Mouse (Mus musculus) neural tube, embryonic 10.5 days (tissue): ENCODE data around the gene Rftn2.

Experiments
- DNase-seq: peaks from one replicate; pipeline ENCODE4 v3.0.0-alpha.2; 2017; ENCODE audit warnings: low spot score; ENCODE audit errors: extremely low spot score

The Rftn2 gene

DNA sequence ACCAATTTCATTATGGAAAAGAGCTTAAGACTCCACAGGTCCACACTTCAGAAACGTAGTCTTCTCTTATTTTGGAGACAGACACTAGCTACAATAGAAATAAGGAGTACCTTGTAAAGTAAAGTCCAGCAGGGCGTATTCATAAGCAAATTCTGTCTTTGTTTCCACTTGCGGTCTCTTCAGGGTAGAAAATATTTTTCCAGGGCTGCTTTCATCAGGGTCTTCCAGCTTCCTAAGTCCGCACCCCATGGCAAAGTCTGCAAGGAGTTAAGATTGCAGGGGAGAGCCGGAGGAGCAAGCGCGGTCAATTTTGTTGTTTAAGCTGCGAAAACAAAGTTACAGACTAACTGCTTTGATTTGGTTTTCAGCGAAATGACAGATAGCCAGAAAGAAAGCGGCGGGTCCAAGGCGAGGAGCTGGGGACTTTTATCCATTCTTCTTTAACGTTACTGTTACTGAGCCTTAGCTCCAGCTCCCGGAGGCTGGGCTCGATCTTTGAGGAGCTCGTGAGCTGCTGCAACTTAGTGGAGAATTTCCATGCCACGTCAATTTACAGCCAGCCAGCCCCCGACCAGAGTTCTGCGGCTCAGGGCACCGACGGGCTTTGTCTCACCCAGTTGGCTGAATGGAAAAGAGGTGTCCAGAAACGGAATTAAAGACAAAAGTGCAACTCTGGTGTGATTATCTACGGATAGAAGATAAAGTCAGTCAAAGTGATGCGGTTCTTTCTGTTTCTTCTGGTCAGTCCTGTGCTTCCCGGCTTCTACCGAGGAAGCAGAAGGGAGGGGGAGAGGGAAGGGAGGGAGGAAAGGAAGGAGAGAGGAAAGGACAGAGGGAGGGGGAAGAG is at the start of gene Rftn2:
Gene Rftn2 (minus strand): TSS at position 772 of the 847 bp plus-strand sequence.
- DNase-seq, result peak; percentile 70

DNA sequence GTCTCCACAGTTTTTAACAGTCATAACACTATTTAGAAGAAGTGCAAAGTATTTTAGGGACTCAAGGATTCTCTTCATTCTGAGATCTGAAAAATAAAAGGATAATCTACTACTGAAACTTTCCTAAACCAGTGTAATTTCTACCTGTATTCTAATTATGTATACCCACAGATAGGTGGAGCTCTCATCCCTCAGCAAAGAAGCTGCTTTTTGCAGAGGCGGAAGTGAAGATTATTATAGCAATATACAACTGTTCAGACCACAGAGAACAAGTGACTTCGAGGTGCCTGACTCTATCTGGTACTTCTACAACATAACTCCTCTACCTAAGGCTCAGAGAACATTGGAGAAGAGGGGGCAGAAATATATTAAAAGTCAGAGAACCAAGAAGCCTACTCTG is 38.9 kb upstream of the Rftn2 start:
- no peak for DNase-seq

DNA sequence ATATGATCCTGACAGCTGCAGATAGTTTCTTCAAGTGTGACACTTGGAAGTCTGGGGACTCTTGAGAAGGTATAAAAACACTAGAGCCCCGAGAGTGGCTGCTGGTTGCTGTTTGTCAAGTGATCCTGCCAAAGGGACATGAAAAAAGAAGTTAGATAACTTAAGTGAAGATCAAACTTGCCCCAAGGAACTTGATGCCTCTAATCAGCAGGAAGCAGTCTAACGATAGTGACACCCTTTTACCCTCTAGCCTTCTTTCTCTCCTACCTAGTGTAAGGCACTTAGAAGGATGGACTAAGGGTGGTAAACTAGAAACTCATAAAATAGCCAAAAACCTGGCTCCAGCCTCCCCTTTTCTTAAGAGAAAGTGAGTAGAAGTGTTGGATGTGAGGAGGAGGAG is 37.8 kb upstream of the Rftn2 start:
- DNase-seq, result no peak

DNA sequence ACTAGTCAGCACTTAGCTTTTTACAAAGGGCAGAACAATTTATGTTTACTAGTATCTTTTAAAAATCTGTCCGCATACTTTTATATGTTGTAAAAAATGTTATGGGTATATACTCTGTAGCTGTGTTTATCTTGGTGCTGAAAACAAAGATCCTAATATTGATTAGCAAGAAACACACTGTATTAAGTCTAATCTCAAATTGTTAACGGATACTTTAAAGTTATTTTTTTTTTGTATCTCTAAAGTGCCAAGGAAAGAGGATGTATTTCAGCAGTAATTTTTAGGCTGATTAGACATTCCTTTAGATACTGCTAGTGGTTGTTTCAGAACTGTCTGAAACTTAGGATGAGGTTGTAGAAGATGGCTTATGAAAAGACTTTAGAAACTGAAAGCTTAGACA is 19.8 kb upstream of the Rftn2 start:
- no peak for DNase-seq

DNA sequence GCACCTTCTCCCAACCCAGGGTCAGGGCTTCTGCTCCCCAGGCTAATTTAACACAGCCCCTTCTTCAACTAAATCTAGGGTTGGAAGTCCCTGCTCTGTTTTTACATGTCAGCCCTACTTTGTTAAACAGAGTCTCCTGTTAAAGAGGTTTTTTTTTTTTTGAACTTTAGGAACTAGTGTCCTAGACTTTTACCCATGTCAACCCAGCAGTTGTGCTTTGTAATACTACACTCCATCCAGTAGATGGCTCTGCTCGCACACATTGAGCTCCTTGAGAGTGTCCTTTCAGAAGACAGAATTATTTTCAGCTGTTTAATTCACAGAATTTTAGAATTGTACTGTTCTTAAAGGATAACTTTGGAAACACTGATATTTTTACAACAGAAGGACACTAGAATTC is 12.7 kb upstream of the Rftn2 start:
- DNase-seq, result no peak

DNA sequence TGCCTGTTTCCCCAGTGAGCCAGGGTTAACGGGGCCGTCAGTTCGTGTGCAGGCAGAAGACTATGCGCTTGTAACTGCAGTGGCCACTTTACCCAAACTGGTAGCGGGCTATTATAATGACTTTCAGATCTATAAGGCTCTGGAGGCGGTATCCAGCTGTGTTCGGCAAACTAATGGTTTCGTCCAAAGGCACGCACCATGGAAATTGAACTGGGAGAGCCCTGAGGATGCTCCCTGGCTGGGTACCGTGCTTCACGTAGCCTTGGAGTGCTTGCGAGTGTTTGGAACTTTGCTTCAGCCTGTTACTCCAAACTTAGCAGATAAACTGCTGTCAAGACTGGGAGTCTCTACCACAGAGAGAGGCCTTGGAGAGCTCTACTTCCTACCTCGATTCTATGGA is 11.9 kb upstream of the Rftn2 start:
- DNase-seq, result no peak

DNA sequence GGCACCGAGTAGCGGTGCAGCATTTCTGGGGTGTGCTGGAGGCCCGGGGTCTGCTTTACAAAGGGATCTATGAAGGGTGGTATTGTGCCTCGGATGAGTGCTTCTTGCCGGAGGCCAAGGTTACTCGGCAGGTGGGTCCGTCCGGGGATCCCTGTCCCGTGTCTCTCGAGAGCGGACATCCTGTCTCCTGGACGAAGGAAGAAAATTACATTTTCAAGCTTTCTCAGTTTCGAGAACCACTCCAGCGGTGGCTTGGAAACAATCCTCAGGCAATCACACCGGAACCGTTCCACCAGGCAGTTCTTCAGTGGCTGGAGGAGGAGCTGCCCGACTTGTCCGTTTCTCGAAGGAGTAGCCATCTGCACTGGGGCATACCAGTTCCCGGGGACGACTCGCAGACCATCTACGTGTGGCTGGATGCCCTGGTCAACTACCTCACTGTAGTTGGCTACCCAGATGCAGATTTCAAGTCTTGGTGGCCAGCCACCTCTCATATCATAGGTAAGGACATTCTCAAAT is 11.1 kb upstream of the Rftn2 start:
- no peak for DNase-seq

DNA sequence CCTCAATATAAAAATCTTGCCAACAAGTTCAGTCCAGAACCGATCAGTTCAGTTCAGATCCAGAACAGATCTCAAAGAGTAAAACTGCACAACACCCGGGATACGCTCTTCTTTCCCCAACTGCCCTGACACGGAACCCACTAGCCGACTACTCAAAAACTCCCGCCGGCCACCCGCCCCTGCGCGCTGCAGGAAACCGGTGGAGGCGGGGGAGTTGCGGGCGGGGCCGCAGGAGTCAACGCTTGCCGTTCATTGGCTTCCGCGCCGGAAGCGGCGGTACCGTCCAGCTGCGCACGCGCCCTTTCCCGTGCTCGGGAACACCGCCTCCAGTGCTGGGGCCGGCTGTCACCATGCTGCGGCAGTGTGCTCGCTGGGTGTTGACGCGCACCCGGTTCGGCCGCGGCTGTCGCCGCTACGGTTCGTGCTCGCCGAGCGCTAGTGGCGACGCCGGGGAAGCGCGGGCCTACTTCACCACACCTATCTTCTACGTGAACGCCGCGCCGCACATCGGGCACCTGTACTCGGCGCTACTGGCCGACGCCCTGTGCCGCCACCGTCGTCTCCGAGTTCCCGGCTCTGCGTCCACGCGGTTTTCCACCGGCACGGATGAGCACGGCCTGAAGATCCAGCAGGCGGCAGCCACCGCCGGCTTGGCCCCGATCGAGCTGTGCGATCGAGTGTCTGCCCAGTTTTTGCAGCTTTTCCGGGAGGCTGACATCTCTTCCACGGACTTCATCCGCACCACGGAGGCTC is 10.5 kb upstream of the Rftn2 start, which contains the start of gene Mars2:
Gene Mars2 (plus strand): TSS at position 288 of the 753 bp plus-strand sequence.
- peak; percentile 93 for DNase-seq

DNA sequence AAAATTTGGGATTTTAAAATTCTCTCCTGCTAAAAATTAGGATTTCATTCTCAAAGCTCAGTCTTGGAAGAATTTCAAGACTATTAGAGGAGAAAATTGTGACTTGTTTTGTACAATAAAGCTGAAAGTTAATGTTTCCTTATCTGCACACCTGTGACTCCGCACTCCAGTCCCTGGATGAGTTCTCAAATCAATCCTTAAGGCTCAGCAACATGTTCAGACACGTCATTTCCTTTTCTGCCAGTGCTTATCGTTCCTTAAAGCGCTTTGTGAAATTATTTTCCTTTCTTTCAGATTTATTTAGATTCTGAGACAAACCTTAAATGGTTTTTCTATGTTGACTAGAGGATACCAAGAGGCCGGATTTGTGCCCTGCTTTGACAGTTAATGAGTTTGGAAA is 9.9 kb upstream of the Rftn2 start:
- DNase-seq, result no peak

DNA sequence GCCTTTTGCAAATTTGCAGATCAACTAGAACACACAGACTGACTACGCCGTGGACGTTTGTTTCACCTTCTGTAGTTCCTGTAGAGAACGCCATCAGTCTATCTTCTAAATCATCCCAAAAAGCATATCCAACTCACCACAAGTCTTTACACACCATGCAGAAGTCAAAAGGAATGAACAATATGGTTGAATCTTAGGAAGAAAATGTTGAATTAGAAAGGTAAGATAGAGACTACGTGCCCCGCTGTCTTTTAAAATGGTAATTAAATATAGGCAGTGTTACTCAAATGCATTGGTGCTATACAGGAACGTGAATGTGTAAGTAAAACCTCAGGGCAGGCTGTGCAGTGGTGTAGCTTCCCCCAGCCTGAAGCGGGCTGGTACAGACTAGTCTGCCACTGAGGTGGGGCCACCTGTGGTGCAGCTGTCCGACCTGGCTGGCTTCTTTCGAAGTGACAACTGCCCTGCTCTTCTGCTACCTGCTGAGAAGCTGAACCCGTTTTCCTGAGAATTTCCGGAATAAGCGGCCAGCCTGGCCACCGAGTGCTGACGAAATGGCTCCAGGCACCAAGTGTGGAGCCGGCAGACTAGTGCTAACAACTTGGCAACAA is 8.4 kb upstream of the Rftn2 start:
- no peak for DNase-seq

DNA sequence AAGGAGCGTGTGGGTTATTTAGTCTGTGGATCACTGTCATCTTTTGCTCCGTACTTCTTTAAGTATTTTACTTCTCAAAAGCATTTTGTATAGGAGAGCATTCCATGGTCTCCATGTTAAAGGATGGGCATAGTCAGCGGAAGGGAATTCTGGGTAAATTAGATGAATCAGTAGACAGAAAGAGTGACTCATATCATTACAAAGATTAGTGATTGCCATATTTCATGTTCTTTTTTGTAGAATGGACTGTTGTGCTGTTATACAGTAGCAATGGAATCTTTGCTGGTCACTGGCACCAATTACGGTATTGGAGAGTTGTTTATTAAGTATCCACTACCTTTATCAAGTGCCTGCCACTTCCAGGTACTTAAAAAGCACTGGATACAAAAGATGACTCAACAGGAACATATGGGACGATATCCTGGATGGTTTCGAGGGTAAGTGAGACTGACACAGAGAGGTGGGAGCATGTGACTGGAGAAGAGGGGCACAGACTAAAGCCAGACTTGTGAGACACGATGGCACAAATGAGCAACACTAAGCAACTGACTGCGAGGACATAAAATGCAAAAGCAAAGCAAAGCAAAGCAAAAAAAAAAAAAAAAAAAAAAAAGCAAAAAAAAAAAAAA is 1.8 kb upstream of the Rftn2 start:
- no peak for DNase-seq

DNA sequence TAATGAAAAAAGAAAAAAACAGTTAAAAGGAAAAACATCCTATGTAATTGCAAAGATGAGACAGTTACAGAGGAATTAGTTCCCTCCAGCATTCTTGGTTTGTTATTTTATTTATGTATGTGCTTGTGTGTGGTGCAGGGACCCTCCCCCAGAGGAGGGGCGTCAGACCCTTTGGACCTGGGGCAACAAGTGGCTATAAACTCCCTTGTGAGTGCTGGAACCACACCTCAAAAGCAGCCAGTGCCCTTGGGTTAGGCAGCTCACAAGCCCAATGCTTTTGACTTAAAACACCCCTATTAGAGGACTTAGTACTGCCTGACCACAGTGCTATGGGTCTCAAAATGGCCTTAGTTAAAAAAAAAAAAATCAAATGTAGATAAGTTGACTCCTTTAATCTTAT is 794 bp upstream of the Rftn2 start:
- no peak for DNase-seq

DNA sequence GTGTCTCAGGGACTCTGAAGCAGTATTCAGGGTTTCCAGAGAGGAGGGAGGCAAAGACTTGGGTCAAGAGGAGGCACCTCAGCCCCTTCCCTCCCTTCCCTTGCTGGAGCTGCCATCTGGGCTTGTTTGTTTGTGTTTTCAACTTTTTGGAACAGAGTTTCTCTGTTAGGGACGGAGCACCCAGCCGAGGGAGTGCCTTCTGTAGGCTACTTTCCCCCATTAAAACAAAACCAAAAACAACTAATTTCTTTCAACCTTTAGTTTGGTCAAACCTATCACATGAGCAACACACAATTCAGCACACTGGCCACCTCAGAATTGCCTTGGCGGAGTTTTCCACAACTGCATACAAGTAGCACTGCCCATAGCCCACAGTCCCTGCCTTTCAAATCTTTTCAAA is 1.2 kb downstream of the Rftn2 start:
- peak; percentile 35 for DNase-seq

DNA sequence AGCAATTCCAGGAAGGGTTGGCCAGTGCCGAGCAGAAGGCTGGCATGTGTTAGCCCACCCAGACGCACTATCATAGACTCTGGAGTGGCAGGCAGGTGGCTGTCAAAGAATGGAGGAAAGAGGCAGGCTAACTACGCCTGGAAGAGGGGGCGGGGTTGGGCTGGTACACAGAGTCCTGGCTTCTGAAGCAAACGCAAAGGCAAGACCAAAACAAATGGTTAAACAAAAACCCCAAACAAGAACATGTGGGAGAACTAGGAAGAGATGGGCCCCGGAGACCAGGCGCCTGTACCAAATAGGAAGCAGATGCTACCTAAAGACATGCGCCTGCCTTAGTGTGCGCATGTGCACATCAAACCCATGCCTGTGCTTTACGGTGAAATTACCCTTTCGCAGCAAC is 2.5 kb downstream of the Rftn2 start:
- peak; percentile 18 for DNase-seq

DNA sequence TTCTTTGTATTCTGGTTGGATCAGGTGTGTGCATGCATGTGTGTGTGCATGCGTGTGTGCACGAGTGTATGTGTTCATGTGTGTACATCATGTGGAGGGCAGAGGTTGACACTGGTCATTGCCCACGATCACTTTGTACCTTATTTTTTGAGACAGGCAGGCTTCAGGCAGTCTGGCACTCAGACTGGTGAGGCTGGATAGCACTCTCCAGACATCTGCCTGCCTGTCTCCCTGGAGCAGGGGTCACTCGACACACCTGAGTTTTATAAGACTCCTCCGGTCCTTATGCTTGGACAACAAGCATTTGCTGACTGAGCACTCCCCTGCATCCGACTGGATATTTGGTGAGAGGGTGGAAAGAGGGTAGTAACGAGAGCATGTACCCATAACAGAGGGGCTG is 3.6 kb downstream of the Rftn2 start:
- peak; percentile 6 for DNase-seq

DNA sequence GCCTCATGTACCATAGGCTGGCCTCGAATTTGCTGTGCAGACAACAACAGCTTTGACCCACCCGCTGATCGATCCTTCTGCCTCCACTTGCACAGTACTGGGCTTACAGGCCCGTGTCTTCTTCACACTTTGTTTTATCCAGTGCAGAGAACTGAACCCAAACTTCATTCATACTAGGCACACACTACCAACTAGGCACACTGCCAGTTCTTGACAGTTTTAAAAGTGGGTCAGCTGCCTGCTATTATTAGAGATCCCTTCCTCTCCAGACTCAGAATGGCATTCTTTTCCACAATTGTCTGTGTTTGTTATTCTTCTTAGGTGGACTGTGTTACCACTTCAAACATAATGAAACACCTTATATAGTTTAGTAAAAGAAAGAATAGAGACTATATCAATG is 5.2 kb downstream of the Rftn2 start:
- DNase-seq, result no peak

DNA sequence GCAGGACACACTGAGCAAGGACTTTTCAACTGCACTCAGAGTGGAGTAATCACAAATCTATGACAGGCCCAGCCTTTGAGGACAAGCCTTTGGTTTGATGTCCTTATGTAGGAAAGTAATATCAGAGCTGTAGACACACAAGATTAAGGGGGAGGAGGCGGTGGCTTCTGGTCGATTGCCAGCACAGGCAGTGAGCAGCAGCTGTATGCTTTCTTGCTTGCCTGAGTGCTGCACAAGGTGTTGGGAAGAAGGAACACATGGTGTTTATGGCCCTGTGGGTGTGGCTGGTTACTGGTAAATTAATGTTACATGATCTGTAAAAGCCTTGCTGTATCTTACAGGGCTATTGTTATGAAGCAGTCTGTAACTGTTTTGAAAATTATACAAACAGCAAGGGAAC is 9.4 kb downstream of the Rftn2 start:
- no peak for DNase-seq

DNA sequence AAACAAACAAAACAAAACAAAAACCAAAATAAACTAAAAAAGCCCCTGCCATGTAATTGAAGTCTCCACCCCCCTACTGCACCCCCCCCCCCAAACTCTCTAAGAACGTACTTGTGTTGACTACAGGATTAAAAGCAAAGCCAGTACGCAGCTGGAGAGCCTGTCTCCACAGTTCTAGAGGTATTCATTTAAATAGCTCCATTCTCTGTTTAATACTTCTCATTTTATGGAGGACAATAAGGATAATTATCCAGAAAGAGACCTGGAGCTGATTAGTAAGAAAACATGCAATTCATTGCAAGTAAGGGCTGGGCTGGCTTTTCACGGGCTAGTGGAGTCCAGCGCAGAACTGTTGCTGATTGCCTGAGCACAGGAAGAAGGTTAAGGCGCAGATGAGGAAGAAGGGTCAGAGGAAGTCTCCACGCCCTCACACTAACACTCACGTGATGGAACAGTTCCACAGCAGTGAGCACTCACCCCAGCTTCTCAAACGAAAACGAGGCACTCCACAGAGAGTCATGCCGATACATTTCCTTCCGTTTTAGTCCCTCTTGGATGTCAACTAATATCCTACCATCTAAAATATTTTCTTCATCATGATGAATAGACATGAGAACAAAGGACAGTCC is 11.3 kb downstream of the Rftn2 start:
- no peak for DNase-seq

DNA sequence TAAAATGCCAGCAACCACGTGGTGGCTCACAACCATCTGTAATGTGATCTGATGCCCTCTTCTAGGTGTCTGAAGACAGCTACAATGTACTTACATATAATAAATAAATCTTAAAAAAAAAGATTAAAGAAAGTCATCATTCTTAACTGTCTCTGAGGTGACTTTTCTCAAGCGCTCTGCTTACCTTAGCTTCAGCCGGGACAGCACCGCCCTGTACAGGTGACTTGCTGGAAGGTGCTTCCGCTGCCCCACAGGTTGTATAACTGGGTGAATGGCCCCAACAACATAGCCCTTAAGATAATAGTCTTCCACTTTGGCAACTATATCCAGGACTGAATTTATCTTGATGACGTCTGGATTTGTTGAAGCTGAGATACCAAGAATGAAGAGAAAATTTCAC is 12.6 kb downstream of the Rftn2 start:
- no peak for DNase-seq

DNA sequence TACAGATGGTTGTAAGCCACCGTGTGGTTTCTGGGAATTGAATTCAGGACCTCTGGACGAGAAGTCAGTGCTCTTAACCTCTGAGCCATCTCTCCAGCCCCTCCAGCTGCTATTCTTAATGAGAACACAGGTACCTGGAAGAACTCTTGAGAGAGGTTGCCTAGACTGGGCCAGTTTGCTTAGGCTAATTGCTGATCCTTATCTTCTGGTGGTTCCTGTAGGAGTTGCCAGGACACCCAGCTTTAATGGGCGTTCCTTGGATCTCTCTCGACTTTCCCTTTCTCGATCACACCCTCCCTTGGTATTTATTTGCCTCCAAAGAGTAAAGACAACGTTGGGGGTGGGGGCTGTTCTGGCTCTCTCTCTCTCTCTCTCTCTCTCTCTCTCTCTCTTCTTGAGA is 13.1 kb downstream of the Rftn2 start:
- no peak for DNase-seq

DNA sequence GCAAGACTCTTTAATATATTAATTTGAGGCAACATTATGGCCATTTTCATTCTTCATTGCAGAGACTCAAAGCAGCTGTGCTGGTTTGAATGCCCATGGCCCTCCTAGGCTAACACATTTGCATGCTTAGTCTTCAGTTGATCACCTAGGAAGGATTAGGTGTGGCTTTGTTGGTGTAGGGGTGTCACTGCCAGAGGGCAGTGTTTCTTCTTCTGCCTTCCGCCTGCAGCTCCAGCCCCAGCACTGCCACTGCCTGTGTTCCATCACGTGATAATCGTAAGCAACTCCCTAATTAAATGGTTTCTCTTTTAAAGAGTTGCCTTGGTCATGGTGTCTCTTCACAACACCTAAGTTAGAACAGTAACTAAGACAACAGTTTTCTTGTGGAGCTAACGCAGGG is 13.8 kb downstream of the Rftn2 start:
- no peak for DNase-seq
